Mouse (Mus musculus) lung, embryonic 15.5 days (tissue): ENCODE measurements around the gene Stkld1. TPM values are rescaled to one million over a fixed set of nuclear protein-coding genes. Genes with fewer than 3 reads are reported as not detected.
A peak's percentile ranks its signal among the peaks of the same experiment; 100 is the strongest.

Source experiments
- ATAC-seq: fragments of 200-750 bp; cut with Nextera tagmentation; 2 replicates; pipeline ENCODE4 v1.8.0; 2017; ENCODE audit warnings: moderate number of reproducible peaks, borderline replicate concordance; ENCODE audit not compliant: low FRiP score, low TSS enrichment; ENCODE audit errors: extremely low read depth
- H3K27ac ChIP-seq: fragments of 300-500 bp; sonication (generic); 2 replicates; pipeline ENCODE4 v1.5.1; 2015; ENCODE audit warnings: moderate library complexity, mild to moderate bottlenecking, inconsistent platforms
- H3K27me3 ChIP-seq: fragments of 300-500 bp; sonication (generic); 2 replicates; pipeline ENCODE4 v1.6.1; 2015; ENCODE audit warnings: inconsistent platforms
- H3K36me3 ChIP-seq: fragments of 300-500 bp; sonication (generic); 2 replicates; pipeline ENCODE4 v1.6.1; 2015; ENCODE audit warnings: inconsistent platforms
- H3K4me1 ChIP-seq: fragments of 300-500 bp; sonication (generic); 2 replicates; pipeline ENCODE4 v1.6.1; 2015; ENCODE audit warnings: inconsistent platforms
- H3K4me2 ChIP-seq: fragments of 300-500 bp; sonication (generic); 2 replicates; pipeline ENCODE4 v1.6.1; 2015; ENCODE audit warnings: inconsistent platforms, mild to moderate bottlenecking, moderate library complexity
- H3K4me3 ChIP-seq: fragments of 300-500 bp; sonication (generic); 2 replicates; pipeline ENCODE4 v1.5.1; 2015; ENCODE audit warnings: mild to moderate bottlenecking, inconsistent platforms
- H3K9ac ChIP-seq: fragments of 300-500 bp; sonication (generic); 2 replicates; pipeline ENCODE4 v1.6.1; 2015; ENCODE audit warnings: inconsistent platforms
- H3K9me3 ChIP-seq: fragments of 300-500 bp; sonication (generic); 2 replicates; pipeline ENCODE4 v1.6.1; 2016; ENCODE audit warnings: inconsistent platforms
- WGBS: fragments of 180-500 bp; shearing (Covaris S2); methylation state at CpG from one replicate; pipeline ENCODE4 v1.1.7; 2015; 5-methylcytosine and 5-hydroxymethylcytosine counted together
- polyA plus RNA-seq: library from polyadenylated mRNA; unstranded; fragments of >200 nt; fragmentation: Nextera tagmentation; extraction: Ambion mirVana; gene quantifications from 2 replicates; pipeline ENCODE4 v1.2.1, GENCODE M21; 2015

Stkld1 gene
- polyA plus RNA-seq, 1 experiment from 2014 or later = not detected

- no peaks in the 10 kb centered on the region for H3K4me1 ChIP-seq
- no peaks in the 10 kb centered on the region for H3K27me3 ChIP-seq
- peaks cover 49% of the 10 kb centered on the region for H3K36me3 ChIP-seq
- no peak overlapping the region for H3K4me3 ChIP-seq
- no peaks in the 10 kb centered on the region for H3K9me3 ChIP-seq
- no peak overlapping the region for H3K27ac ChIP-seq
- no peak overlapping the region for H3K9ac ChIP-seq
- H3K4me2 ChIP-seq = no peak overlapping the region
- whole genome bisulfite sequencing = 88% methylated on average over 8 of the region's 8 CpGs
- no peak for ATAC-seq
Observed at GRCm38 (mm10) chr2:26951346-26951905, 17.6 kb downstream of the Stkld1 start.

- no peak overlapping the region for H3K4me3 ChIP-seq
- ATAC-seq = no peak
- no peaks in the 10 kb centered on the region for H3K9me3 ChIP-seq
- H3K4me2 ChIP-seq = no peak overlapping the region
- no peaks in the 10 kb centered on the region for H3K27me3 ChIP-seq
- no peak overlapping the region for H3K9ac ChIP-seq
- no peaks in the 10 kb centered on the region for H3K4me1 ChIP-seq
- no peak overlapping the region for H3K27ac ChIP-seq
- WGBS = 91% methylated on average over 4 of the region's 4 CpGs
- H3K36me3 ChIP-seq = peaks cover 57% of the 10 kb centered on the region
Observed at GRCm38 (mm10) chr2:26952193-26952592, 18.3 kb downstream of the Stkld1 start.

GRCm38 (mm10) chr2:26952866-26953265 is 19.0 kb downstream of the Stkld1 start:
- ATAC-seq = no peak
- no peak overlapping the region for H3K27ac ChIP-seq
- no peak overlapping the region for H3K9ac ChIP-seq
- H3K36me3 ChIP-seq = peaks cover 61% of the 10 kb centered on the region
- H3K4me1 ChIP-seq = no peaks in the 10 kb centered on the region
- no peak overlapping the region for H3K4me2 ChIP-seq
- H3K9me3 ChIP-seq = no peaks in the 10 kb centered on the region
- no peak overlapping the region for H3K4me3 ChIP-seq
- WGBS = 90% methylated on average over 8 of the region's 8 CpGs
- H3K27me3 ChIP-seq = no peaks in the 10 kb centered on the region

- Histone ChIP-seq H3K9ac (no peak overlapping the region), H3K4me1 (no peaks in the 10 kb centered on the region)
- WGBS = 91% methylated on average over 2 of the region's 2 CpGs
Observed at GRCm38 (mm10) chr2:26954735-26955395, 21.0 kb downstream of the Stkld1 start.

GRCm38 (mm10) chr2:26956811-26957487 is 23.1 kb downstream of the Stkld1 start:
- Histone ChIP-seq H3K36me3 (peaks cover 84% of the 10 kb centered on the region), H3K27me3 (no peaks in the 10 kb centered on the region), H3K4me1 (peaks cover 5% of the 10 kb centered on the region; the same call in 1 of the 2 replicates), H3K4me2 (no peak overlapping the region), H3K9me3 (no peaks in the 10 kb centered on the region), H3K27ac (no peak overlapping the region), H3K4me3 (no peak overlapping the region), H3K9ac (no peak overlapping the region)
- 89% methylated on average over 12 of the region's 12 CpGs for WGBS
- no peak for ATAC-seq

More at GRCm38 (mm10) chr2:26954735-26955395, 21.0 kb downstream of the Stkld1 start:
- H3K36me3 ChIP-seq = peaks cover 76% of the 10 kb centered on the region
- H3K4me2 ChIP-seq = no peak overlapping the region
- H3K9me3 ChIP-seq = no peaks in the 10 kb centered on the region
- H3K4me3 ChIP-seq = no peak overlapping the region
- ATAC-seq = no peak
- no peaks in the 10 kb centered on the region for H3K27me3 ChIP-seq
- no peak overlapping the region for H3K27ac ChIP-seq

DNA sequence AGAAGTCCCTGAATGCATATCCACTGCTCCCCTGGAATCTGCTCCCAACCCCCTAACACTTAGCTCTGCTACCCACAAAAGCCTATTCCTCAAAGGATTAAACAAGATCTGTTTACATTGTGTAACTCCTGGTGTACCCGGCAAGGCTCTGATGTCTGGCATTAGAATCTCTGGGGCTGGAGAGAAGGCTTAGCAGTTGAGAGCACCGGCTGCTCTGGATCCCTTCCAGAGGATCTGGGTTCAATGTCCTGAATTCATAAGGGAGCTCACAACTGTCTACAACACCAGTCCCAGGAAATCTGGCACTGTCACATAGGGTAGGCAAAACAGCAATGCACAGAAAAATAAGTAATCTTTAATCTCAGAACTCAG is 23.6 kb downstream of the Stkld1 start:
- no peak overlapping the region for H3K27ac ChIP-seq
- H3K9me3 ChIP-seq = no peaks in the 10 kb centered on the region
- H3K27me3 ChIP-seq = no peaks in the 10 kb centered on the region
- peaks cover 9% of the 10 kb centered on the region; the same call in 1 of the 2 replicates for H3K4me1 ChIP-seq
- no peak for ATAC-seq
- H3K4me2 ChIP-seq = no peak overlapping the region
- H3K4me3 ChIP-seq = no peak overlapping the region
- no peak overlapping the region for H3K9ac ChIP-seq
- WGBS = 86% methylated on average over 2 of the region's 2 CpGs
- peaks cover 86% of the 10 kb centered on the region for H3K36me3 ChIP-seq

DNA sequence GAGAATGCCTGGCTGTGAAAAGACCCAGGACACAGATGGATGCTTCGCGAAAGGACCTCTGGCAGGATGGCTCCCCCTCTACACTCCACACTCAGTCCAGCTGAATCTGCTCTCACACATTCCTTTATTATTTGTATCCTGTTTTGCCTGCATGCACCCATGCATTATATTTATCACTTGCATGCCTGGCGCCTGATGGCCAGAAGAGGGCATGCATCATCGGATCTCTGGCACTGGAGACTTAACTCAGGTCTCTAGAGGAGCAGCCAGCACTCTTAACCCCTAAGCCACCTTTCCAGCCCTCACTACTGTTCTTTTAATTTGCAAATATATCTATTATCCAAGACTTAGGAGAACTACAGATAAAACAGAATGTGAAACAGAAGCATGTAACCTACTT is 26.9 kb downstream of the Stkld1 start:
- ATAC-seq = no peak

DNA sequence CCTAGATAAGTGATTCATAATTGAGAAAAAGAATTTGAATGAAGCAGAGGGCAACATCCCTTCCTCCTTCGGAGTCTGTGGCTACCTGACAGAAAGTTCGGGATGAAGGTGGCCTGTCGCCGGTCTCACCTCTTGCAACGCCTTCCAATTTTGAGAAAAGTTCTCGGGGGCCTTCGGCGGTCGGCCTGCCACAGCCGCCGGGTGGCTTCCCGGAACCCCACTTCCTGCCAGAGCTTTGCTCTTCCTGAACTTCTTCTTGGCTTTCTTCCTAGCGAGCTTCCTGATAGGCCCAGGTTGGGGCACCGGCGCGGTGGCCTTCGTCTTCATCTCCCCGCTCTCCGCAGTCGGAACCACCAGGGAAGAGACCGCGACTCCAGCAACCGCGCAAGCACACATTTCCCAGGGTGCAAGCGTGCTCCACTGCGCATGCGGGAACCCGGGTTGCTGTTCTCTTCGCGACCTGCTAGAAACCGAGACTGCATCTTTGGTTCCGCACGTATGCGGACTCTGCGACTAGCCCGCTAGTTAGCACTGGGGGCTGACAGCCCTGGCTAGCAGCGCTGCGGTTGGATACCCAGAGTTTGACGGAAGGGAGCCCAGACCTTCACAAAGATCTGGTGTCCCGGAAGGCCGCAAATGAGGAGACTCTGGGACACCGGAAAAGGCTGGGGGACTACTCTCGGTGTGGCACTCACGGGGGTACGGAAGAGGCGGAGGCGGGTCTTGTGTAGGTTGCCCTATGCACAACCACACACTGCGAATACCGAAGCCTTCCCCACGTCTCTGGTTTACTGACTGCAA is 30.3 kb downstream of the Stkld1 start, which contains the start of gene Rexo4:
TSS of gene Rexo4 (minus strand) at position 464 of the 801 bp plus-strand sequence.
- Histone ChIP-seq H3K4me2 (peak within 1 kb of the TSS; percentile 80), H3K9ac (peak within 1 kb of the TSS; percentile 87), H3K27ac (peak within 1 kb of the TSS; percentile 99), H3K27me3 (no peaks in the 10 kb centered on the region), H3K4me1 (peaks cover 24% of the 10 kb centered on the region), H3K36me3 (peaks cover 23% of the 10 kb centered on the region), H3K9me3 (no peaks in the 10 kb centered on the region), H3K4me3 (peak within 1 kb of the TSS; percentile 85)
- ATAC-seq = peak; percentile 92
- under 1% methylated on average over 50 of the region's 50 CpGs for WGBS

More for the DNA sequence above, 26.9 kb downstream of the Stkld1 start:
- Histone ChIP-seq H3K9me3 (no peaks in the 10 kb centered on the region), H3K4me2 (no peak overlapping the region), H3K27ac (no peak overlapping the region), H3K4me1 (peaks cover 24% of the 10 kb centered on the region), H3K9ac (no peak overlapping the region), H3K36me3 (peaks cover 56% of the 10 kb centered on the region), H3K4me3 (no peak overlapping the region), H3K27me3 (no peaks in the 10 kb centered on the region)
- WGBS = 63% methylated on average over 4 of the region's 4 CpGs

GRCm38 (mm10) chr2:26964724-26965370 is 31.0 kb downstream of the Stkld1 start:
- Histone ChIP-seq H3K4me1 (peaks cover 24% of the 10 kb centered on the region), H3K27ac (peak overlapping the region; percentile 99), H3K4me2 (peak overlapping the region; percentile 80), H3K27me3 (no peaks in the 10 kb centered on the region), H3K9ac (peak overlapping the region; percentile 87), H3K4me3 (peak overlapping the region; percentile 85), H3K9me3 (no peaks in the 10 kb centered on the region), H3K36me3 (peaks cover 19% of the 10 kb centered on the region)
- 14% methylated on average over 14 of the region's 14 CpGs for WGBS
- ATAC-seq = no peak; the same call in 1 of the 2 replicates

DNA sequence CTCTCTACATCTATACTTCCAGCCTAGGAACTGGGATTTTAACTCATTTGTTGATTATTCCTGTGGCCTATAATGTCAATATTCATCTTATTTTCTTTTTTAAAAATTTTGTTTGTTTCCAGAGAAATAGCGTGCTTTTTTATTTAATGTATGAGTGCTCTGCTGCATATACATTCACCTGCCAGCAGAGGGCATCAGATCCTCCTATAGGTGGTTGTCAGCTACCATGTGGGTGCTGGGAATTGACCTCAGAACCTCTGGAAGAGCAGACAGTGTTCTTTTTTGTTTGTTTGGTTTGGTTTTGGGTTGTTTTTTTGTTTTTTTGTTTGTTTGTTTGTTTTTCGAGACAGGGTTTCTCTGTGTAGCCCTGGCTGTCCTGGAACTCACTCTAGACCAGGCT is 33.4 kb downstream of the Stkld1 start:
- no peak overlapping the region for H3K27ac ChIP-seq
- no peak for ATAC-seq
- WGBS = 69% methylated on average over 2 of the region's 2 CpGs

GRCm38 (mm10) chr2:26973116-26973515 is 39.3 kb downstream of the Stkld1 start, which contains the start of gene Adamts13:
TSS of gene Adamts13 (plus strand) at chr2:26973416.
- Histone ChIP-seq H3K4me1 (peaks cover 3% of the 10 kb centered on the region; the same call in 1 of the 2 replicates), H3K36me3 (no peaks in the 10 kb centered on the region), H3K27me3 (no peaks in the 10 kb centered on the region), H3K4me2 (no peak within 1 kb of the TSS), H3K27ac (no peak within 1 kb of the TSS), H3K4me3 (no peak within 1 kb of the TSS), H3K9ac (no peak within 1 kb of the TSS), H3K9me3 (no peaks in the 10 kb centered on the region)
- ATAC-seq = no peak
- 47% methylated on average over 3 of the region's 3 CpGs for WGBS

More for the DNA sequence above, 33.4 kb downstream of the Stkld1 start:
- Histone ChIP-seq H3K4me3 (no peak overlapping the region), H3K27me3 (no peaks in the 10 kb centered on the region), H3K9ac (no peak overlapping the region), H3K4me2 (no peak overlapping the region), H3K4me1 (peaks cover 15% of the 10 kb centered on the region), H3K9me3 (no peaks in the 10 kb centered on the region), H3K36me3 (peaks cover 2% of the 10 kb centered on the region; the same call in 1 of the 2 replicates)
